Mouse (Mus musculus): ENCODE results near the gene Wnt9b.

GRCm38 (mm10) chr11:103772505-103773386 is 23.1 kb upstream of the Wnt9b start:
- TF ChIP-seq CTCF (IDR thresholded peaks at IDR 0.05) (no peak), POLR2A (IDR thresholded peaks at IDR 0.05; ENCODE audit: insufficient read depth, low read depth, low read length) (no peak)
